Comparison of ENCODE assay signal across 15 mouse cellular contexts in genomic region chr16:90394761-90395160, GRCm38 (mm10). TPM values are rescaled to one million over a fixed set of nuclear protein-coding genes. Genes with fewer than 3 reads are reported as not detected.
A peak's percentile ranks its signal among the peaks of the same experiment; 100 is the strongest.
DNase-seq lines count a peak whose midpoint lies in the region; ATAC-seq and TF ChIP-seq lines count a peak whose summit lies in the region.
"Had no signal": no experiment of that assay in that cellular context is flagged by ENCODE, and none has a peak within 500 bp of the region (broad histone marks: within the 10 kb centered on the region; RNA-seq: fewer than 3 reads in every experiment).

No protein-coding gene starts in this region.

- no peak overlapping the region for H3K9ac ChIP-seq in heart, postnatal 0 days (replicated peaks; ENCODE audit: low read depth, low read length)
- H3K9ac ChIP-seq in midbrain, embryonic 16.5 days (ENCODE audit: low read depth, low read length), result no peak overlapping the region
- no peak overlapping the region for H3K9ac ChIP-seq in midbrain, embryonic 11.5 days (ENCODE audit: low read length)
- no peak overlapping the region for H3K9ac ChIP-seq in neural tube, embryonic 13.5 days
- H3K9ac ChIP-seq: embryonic facial prominence, embryonic 13.5 days had no signal

- no peak for TF ChIP-seq EP300 in heart, postnatal 0 days (IDR thresholded peaks at IDR 0.05; ENCODE audit: low read depth)

- no peak overlapping the region for H3K4me2 ChIP-seq in heart, postnatal 0 days (ENCODE audit: low read depth, low read length)
- H3K4me2 ChIP-seq in midbrain, embryonic 16.5 days (ENCODE audit: low read length), result no peak overlapping the region
- no peak overlapping the region for H3K4me2 ChIP-seq in midbrain, embryonic 11.5 days
- no peak overlapping the region for H3K4me2 ChIP-seq in neural tube, embryonic 13.5 days
- H3K4me2 ChIP-seq: embryonic facial prominence, embryonic 13.5 days had no signal

- WGBS in heart, postnatal 0 days, result 69% methylated on average over 4 of the region's 4 CpGs
- WGBS in midbrain, embryonic 16.5 days, result 47% methylated on average over 4 of the region's 4 CpGs
- 63% methylated on average over 4 of the region's 4 CpGs for WGBS in midbrain, embryonic 11.5 days
- WGBS in kidney, adult 2 months, result 63% methylated on average over 4 of the region's 4 CpGs
- 43% methylated on average over 4 of the region's 4 CpGs for WGBS in neural tube, embryonic 13.5 days

- DNase-seq in heart, postnatal 0 days (ENCODE audit: low spot score), result peak; percentile 2
- DNase-seq in heart, postnatal 4 days, result no peak
- DNase-seq in midbrain, embryonic 11.5 days (ENCODE audit: low spot score, missing footprints), result no peak
- peak; percentile 90 for DNase-seq in kidney, adult 2 months
- DNase-seq in cerebellum, postnatal 10 days, result no peak
- DNase-seq: cerebellum, postnatal 36 days; heart, adult 18-20 months; layer of hippocampus, postnatal 36 days; lung, adult 2 months; lung, postnatal 4 days; thymus, postnatal 4 days had no signal

- H3K9me3 ChIP-seq in heart, postnatal 0 days (replicated peaks; ENCODE audit: control insufficient read depth, low read length), result no peaks in the 10 kb centered on the region
- no peaks in the 10 kb centered on the region; the same call in 1 of the 2 replicates for H3K9me3 ChIP-seq in midbrain, embryonic 16.5 days (replicated peaks; ENCODE audit: control insufficient read depth, low read length, poor library complexity, severe bottlenecking)
- no peaks in the 10 kb centered on the region for H3K9me3 ChIP-seq in midbrain, embryonic 11.5 days (ENCODE audit: control insufficient read depth, low read length)
- 0 out of 2 replicates have a peak, but pooled peaks cover 10% of the 10 kb centered on the region for H3K9me3 ChIP-seq in neural tube, embryonic 13.5 days
- H3K9me3 ChIP-seq: embryonic facial prominence, embryonic 13.5 days had no signal

- TF ChIP-seq POLR2A in kidney, adult 2 months (IDR thresholded peaks at IDR 0.05; ENCODE audit: low read depth, low read length), result no peak

- no peak overlapping the region for H3K27ac ChIP-seq in heart, postnatal 0 days (ENCODE audit: low read depth)
- H3K27ac ChIP-seq in midbrain, embryonic 16.5 days (ENCODE audit: low read length), result no peak overlapping the region
- H3K27ac ChIP-seq in midbrain, embryonic 11.5 days (ENCODE audit: low read depth, low read length), result no peak overlapping the region
- no peak overlapping the region for H3K27ac ChIP-seq in kidney, adult 2 months (ENCODE audit: insufficient read depth, low read depth, low read length)
- no peak overlapping the region for H3K27ac ChIP-seq in neural tube, embryonic 13.5 days (replicated peaks)
- H3K27ac ChIP-seq: embryonic facial prominence, embryonic 13.5 days had no signal

- no peak for TF ChIP-seq CTCF in heart, postnatal 0 days (IDR thresholded peaks at IDR 0.05; ENCODE audit: low read depth)
- no peak for TF ChIP-seq CTCF in kidney, adult 2 months (conservative IDR thresholded peaks at IDR 0.05; ENCODE audit: insufficient read depth, insufficient read length, low read depth, low read length)

- no peak for ATAC-seq in heart, postnatal 0 days (ENCODE audit: insufficient read depth, low read depth)
- peak; percentile 64; the same call in 1 of the 2 replicates for ATAC-seq in midbrain, embryonic 16.5 days
- no peak for ATAC-seq in midbrain, embryonic 11.5 days (ENCODE audit: low FRiP score)
- ATAC-seq in neural tube, embryonic 13.5 days (ENCODE audit: low read depth), result peak; percentile 17; the same call in 1 of the 2 replicates
- ATAC-seq: forebrain, embryonic 14.5 days had no signal

- no peaks in the 10 kb centered on the region for H3K27me3 ChIP-seq in heart, postnatal 0 days (ENCODE audit: control insufficient read depth, insufficient read depth, low read length)
- H3K27me3 ChIP-seq in midbrain, embryonic 16.5 days (ENCODE audit: control insufficient read depth, insufficient read depth, low read depth, low read length), result no peaks in the 10 kb centered on the region
- no peaks in the 10 kb centered on the region for H3K27me3 ChIP-seq in midbrain, embryonic 11.5 days (ENCODE audit: control insufficient read depth, insufficient read depth, low read length)
- no peaks in the 10 kb centered on the region for H3K27me3 ChIP-seq in kidney, adult 2 months (replicated peaks; ENCODE audit: control insufficient read depth, insufficient read depth, low read length)
- no peaks in the 10 kb centered on the region for H3K27me3 ChIP-seq in neural tube, embryonic 13.5 days
- H3K27me3 ChIP-seq: embryonic facial prominence, embryonic 13.5 days had no signal

- no peak overlapping the region for H3K4me3 ChIP-seq in heart, postnatal 0 days (ENCODE audit: low read depth, low read length)
- no peak overlapping the region for H3K4me3 ChIP-seq in midbrain, embryonic 16.5 days (ENCODE audit: low read depth, low read length)
- H3K4me3 ChIP-seq in midbrain, embryonic 11.5 days (ENCODE audit: low read depth, low read length), result no peak overlapping the region
- H3K4me3 ChIP-seq in kidney, adult 2 months (ENCODE audit: insufficient read depth, low read depth, low read length), result no peak overlapping the region
- no peak overlapping the region for H3K4me3 ChIP-seq in neural tube, embryonic 13.5 days
- H3K4me3 ChIP-seq: embryonic facial prominence, embryonic 13.5 days had no signal

- H3K4me1 ChIP-seq in heart, postnatal 0 days (ENCODE audit: control insufficient read depth, insufficient read depth), result no peaks in the 10 kb centered on the region; the same call in 1 of the 2 replicates
- peaks cover 6% of the 10 kb centered on the region; the same call in 1 of the 2 replicates for H3K4me1 ChIP-seq in midbrain, embryonic 16.5 days (ENCODE audit: control insufficient read depth, insufficient read depth, low read length)
- no peaks in the 10 kb centered on the region for H3K4me1 ChIP-seq in midbrain, embryonic 11.5 days (ENCODE audit: control insufficient read depth, insufficient read depth, low read length)
- peaks cover 7% of the 10 kb centered on the region; the same call in 1 of the 2 replicates for H3K4me1 ChIP-seq in kidney, adult 2 months (ENCODE audit: control insufficient read depth, insufficient read depth, low read length)
- H3K4me1 ChIP-seq in neural tube, embryonic 13.5 days (replicated peaks), result peaks cover 36% of the 10 kb centered on the region

- H3K36me3 ChIP-seq in heart, postnatal 0 days (replicated peaks; ENCODE audit: control insufficient read depth, insufficient read depth, low read length), result no peaks in the 10 kb centered on the region; the same call in none of the 2 replicates
- no peaks in the 10 kb centered on the region; the same call in 1 of the 2 replicates for H3K36me3 ChIP-seq in midbrain, embryonic 16.5 days (ENCODE audit: control insufficient read depth, insufficient read depth, low read length)
- peaks cover 16% of the 10 kb centered on the region for H3K36me3 ChIP-seq in midbrain, embryonic 11.5 days (ENCODE audit: control insufficient read depth, insufficient read depth, low read length)
- H3K36me3 ChIP-seq in kidney, adult 2 months (ENCODE audit: control insufficient read depth, insufficient read depth, low read length), result no peaks in the 10 kb centered on the region
- H3K36me3 ChIP-seq in neural tube, embryonic 13.5 days, result peaks cover 19% of the 10 kb centered on the region

RNA-seq across cellular contexts. Expression of gene Hunk, which starts 8.9 kb away (rescaled TPM):
- 3.3 and 7.7 TPM in 2 replicates for total RNA-seq in heart, postnatal 0 days (2014; rRNA removed; ENCODE audit: low replicate concordance)
- polyA plus RNA-seq in heart, postnatal 0 days (2015; fragmentation: Nextera tagmentation; extraction: Ambion mirVana), result 1.4 and 1.6 TPM in 2 replicates
- total RNA-seq in heart, postnatal 4 days (2021), result 1 to 10 TPM; 7.2 to 8.4 TPM
- 6.2 and 7.1 TPM in 2 replicates for polyA plus RNA-seq in midbrain, embryonic 16.5 days (2015; fragmentation: Nextera tagmentation; extraction: Ambion mirVana)
- 9.7 TPM in 2 replicates for polyA plus RNA-seq in midbrain, embryonic 11.5 days (2014; fragmentation: Nextera tagmentation; extraction: Ambion mirVana)
- 2.1 and 2.3 TPM in 2 replicates for polyA plus RNA-seq in kidney, adult 2 months (2012; rRNA removed)
- 6.2 and 6.8 TPM in 2 replicates for polyA plus RNA-seq in neural tube, embryonic 13.5 days (2015; fragmentation: Nextera tagmentation; extraction: Ambion mirVana)

Comparison
In these comparisons a context has a peak if more than half of its experiments do, and no peak if none do; other contexts are left out.
1. ATAC-seq: peak in midbrain, embryonic 16.5 days (single experiment) and neural tube, embryonic 13.5 days (single experiment); none in heart, postnatal 0 days (single experiment) and midbrain, embryonic 11.5 days (single experiment).
2. DNase-seq: peak in heart, postnatal 0 days (single experiment) and kidney, adult 2 months (single experiment); none in heart, postnatal 4 days (single experiment), midbrain, embryonic 11.5 days (single experiment) and cerebellum, postnatal 10 days (0 of 2).